Mouse (Mus musculus) fat pad, adult 2 months (tissue): ENCODE measurements around the gene Podxl2.

ENCODE experiments used
- DNase-seq: peaks from one replicate; pipeline ENCODE4 v3.0.0-alpha.2; 2011; ENCODE audit warnings: low read depth, low spot score; ENCODE audit errors: extremely low read depth

Podxl2 gene

GRCm38 (mm10) chr6:88874868-88875508 lies at the start of gene Podxl2:
Gene Podxl2, minus strand, starts transcription at chr6:88875044.
- DNase-seq = no peak

GRCm38 (mm10) chr6:88918802-88919201 lies 44.0 kb upstream of the Podxl2 start:
- no peak for DNase-seq

GRCm38 (mm10) chr6:88916153-88916552 lies 41.3 kb upstream of the Podxl2 start:
- DNase-seq = no peak

- DNase-seq = no peak
Measured at GRCm38 (mm10) chr6:88915510-88915909, 40.7 kb upstream of the Podxl2 start.

- no peak for DNase-seq
Measured at GRCm38 (mm10) chr6:88914799-88915198, 40.0 kb upstream of the Podxl2 start.

GRCm38 (mm10) chr6:88913440-88913839 lies 38.6 kb upstream of the Podxl2 start:
- no peak for DNase-seq

- DNase-seq = no peak
Measured at GRCm38 (mm10) chr6:88913022-88913421, 38.2 kb upstream of the Podxl2 start.

- DNase-seq = no peak
Measured at GRCm38 (mm10) chr6:88909151-88909550, 34.3 kb upstream of the Podxl2 start.

GRCm38 (mm10) chr6:88906369-88907108 lies 31.7 kb upstream of the Podxl2 start:
- DNase-seq = no peak

- DNase-seq = no peak
Measured at GRCm38 (mm10) chr6:88905042-88905441, 30.2 kb upstream of the Podxl2 start.

- no peak for DNase-seq
Measured at GRCm38 (mm10) chr6:88904456-88904974, 29.7 kb upstream of the Podxl2 start.

- DNase-seq = no peak
Measured at GRCm38 (mm10) chr6:88903708-88904107, 28.9 kb upstream of the Podxl2 start.

GRCm38 (mm10) chr6:88901947-88902820 lies 27.3 kb upstream of the Podxl2 start, which contains the start of gene Tpra1:
Gene Tpra1, plus strand, starts transcription at chr6:88902251.
- no peak for DNase-seq

GRCm38 (mm10) chr6:88901471-88901870 lies 26.6 kb upstream of the Podxl2 start:
- DNase-seq = no peak

GRCm38 (mm10) chr6:88899628-88900027 lies 24.8 kb upstream of the Podxl2 start:
- DNase-seq = no peak

- no peak for DNase-seq
Measured at GRCm38 (mm10) chr6:88899086-88899485, 24.2 kb upstream of the Podxl2 start.

GRCm38 (mm10) chr6:88898534-88899048 lies 23.7 kb upstream of the Podxl2 start, which contains the start of gene Mcm2:
Gene Mcm2, minus strand, starts transcription at chr6:88898780.
- peak; percentile 49 for DNase-seq

- DNase-seq = no peak
Measured at GRCm38 (mm10) chr6:88897246-88897645, 22.4 kb upstream of the Podxl2 start.

- DNase-seq = no peak
Measured at GRCm38 (mm10) chr6:88895943-88896342, 21.1 kb upstream of the Podxl2 start.

- DNase-seq = no peak
Measured at GRCm38 (mm10) chr6:88893559-88893958, 18.7 kb upstream of the Podxl2 start.

GRCm38 (mm10) chr6:88890832-88891231 lies 16.0 kb upstream of the Podxl2 start:
- no peak for DNase-seq
